Mouse (Mus musculus) right cerebral cortex, postnatal 4 days (tissue): ENCODE measurements around the gene Tectb.
"Not testable (repeated sequence)": the region's sequence is repeated elsewhere in the genome, so short reads cannot be mapped to it uniquely, and the experiment has no call there.

ENCODE experiments used
- DNase-seq: peaks from one replicate; pipeline ENCODE4 v3.0.0-alpha.2; 2022

The Tectb gene

DNA sequence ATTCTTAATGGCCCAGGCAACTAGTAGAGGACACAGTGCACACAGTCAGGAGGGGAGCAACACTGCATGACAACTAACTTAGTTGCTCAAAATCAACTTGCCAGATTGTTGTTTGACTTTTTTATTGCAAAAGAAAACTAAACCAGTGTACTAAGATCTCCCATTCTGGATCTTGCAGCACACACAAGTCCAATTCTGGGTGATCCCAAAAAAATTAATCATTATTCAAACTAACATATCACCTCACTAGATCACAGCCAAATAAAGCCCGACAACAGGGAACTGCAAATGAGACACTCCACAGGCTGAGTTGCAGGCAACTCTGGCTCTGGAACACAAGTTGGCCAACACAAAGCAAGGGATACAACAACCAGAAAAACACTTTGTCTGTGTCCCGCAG lies 13.8 kb upstream of the Tectb start:
- no peak for DNase-seq

DNA sequence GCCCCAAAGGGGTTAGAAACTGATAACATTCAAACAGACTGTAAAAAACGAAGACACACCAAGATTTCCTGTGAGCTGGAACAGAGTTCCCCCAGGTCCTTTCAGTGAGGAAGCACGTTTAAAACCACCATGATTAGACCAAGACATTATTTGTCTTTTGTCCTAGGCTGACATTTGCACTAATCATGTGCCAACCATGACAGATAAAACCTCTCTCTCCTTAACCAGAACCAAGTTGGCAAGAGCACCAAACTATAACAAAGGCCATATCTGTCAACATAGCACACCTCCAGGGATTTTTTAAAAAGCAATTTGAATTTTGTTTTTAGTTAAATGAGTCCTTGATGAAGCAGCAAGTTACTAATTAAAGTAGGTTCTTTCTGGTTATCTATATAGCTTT lies 12.8 kb upstream of the Tectb start:
- DNase-seq, result no peak

DNA sequence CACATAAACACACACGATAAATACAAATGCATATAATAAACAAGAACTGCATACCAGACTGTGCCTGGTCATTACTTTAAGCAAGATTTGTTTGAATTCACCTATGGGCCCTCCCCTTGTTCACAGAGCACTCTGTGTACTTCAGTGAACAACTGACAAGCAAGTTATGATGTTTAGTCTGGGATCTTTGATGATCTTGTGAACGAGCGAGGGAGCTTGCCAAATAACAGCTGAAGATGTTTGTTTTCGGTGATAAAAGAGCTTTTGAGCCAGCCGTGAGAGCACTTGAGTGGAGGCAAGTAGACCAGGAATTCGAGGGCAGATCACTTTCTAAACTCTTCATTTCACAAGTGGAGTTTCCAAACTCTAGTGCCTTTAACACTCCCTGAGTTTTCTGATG lies 12.2 kb upstream of the Tectb start:
- no peak for DNase-seq

DNA sequence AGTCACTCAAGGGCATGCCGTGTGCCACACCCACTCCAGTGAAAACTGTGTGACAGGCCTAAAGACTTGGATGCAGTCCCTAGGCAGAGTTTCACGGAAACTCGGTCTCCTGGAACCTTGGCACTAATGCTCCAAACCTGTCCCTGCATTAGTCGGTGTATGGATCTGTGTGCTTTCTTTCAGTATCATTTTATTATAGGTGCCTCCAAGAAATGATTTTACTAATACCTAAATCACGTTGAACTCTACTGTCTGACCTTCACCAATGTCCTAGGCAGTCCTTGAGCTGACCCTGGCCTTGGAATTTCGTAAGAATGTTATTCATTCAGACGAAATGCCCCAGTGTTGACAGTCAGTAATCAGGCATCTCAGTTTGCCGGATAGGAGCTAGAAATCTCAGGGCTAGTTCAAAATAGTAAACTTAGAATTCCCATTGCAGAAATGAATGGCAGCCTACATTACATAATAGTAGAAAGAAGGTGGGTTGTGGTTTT lies 11.2 kb upstream of the Tectb start:
- DNase-seq, result not testable (repeated sequence)

DNA sequence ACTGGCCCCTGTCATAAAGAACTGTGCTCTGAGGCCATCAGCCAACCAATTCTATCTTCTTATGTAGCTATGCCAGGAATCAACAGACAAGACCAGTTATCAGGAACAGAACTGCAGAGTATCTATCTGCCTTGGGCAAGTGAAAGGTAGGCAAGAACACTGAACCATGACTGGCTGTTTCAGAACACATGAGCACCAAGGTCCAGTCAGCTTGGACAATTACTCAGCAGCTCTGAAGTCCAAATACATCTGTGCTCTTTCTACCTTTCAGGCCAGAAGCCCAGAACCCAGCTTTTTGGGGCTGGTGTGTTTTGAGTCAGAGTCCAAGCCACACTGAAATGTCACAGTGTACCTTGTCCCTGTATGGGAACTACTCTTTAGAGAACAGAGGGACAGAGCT lies 10.1 kb upstream of the Tectb start:
- no peak for DNase-seq

DNA sequence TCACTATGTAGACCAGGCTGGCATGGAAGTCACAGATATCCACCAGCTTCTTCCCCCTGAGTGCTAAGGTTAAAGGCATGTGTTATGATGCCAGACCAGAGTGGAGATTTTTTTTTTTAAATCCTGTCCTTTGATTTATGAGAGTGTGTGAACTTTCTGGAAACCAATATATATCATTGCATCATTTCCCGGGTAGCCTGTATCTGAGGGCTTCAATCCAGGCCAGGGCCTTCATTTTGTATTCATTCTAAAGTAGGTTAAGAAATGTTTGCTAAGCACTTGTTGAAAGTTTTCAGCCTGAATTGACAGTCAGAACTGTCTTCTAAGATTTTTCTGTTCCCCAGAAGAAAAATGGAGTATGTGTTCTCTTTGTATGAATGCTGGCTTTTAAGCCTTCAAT lies 8.9 kb upstream of the Tectb start:
- DNase-seq, result no peak

DNA sequence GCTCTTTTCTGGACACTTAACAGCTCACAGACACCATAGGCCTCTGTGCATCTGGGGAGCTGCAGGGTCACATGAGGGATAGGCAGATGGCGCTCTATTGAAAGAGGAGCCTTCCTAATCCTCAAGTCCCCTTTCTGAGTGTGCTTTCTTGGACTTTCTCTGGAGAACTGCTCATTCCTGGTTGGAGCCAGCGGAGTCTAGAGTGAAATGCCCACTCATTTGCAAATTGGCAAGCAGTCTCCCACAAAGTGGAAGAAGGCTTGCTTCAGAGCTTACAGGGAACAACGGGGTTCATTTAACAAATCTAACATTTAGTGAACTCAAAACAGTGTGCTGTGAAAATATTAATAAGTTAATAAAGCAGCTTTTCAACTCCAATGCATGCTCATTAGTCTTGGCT lies 3.4 kb upstream of the Tectb start:
- DNase-seq, result no peak

DNA sequence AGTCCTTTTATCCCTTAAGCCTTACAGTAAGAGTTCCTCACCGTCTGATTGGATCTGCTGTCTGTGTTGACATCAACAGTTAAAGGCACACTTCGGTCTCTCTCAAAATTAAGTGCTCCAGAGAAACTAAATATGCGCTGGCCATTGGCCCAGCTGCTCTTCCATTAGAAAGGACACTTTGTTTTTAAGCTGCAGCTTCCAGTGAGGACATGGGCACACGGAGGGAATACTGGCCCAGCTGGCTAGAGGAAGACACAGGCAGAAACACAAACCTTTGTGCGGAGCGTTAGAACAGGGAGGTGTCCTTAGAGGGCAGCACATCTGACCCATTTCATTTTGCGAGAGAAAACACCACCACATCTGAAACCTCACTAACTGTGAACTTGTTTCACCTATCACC lies 3.9 kb downstream of the Tectb start:
- no peak for DNase-seq

DNA sequence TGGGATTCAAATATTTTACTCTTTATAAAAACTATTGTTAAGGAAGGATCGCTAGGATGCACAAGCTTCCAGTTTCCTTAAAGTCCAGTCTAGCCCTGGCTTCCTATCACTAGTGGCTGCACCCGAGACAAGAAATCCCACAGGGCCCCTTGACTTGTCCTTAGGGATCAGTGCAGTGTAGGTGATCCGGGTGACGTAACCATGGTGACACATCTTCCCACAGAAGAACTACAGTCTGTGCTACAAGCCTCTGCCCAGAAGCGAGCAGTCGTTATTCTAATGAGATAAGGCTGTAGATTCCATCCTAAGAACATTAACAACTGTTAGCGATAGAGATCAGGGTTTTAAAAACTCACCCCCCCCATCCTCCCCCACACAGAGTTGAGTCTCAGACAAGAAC lies 4.5 kb downstream of the Tectb start:
- DNase-seq, result no peak

DNA sequence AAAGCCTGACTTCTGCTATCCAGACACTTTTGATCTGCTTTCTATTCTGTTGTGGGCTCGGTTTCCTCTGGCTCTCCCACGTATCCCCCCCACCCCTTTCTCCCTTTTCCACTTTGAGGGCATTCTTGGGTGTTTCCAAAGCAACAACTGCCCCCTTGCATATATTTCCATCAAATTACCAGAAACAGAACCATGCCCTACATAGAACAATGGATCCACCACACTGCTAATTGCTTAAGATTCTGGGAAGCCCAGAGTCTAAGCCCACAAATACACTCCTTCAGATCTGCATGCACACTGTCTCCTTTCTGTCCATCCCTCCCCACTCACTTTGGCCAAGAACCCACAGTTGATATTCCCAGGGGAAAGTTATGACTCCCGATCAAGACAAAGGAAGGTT lies 5.1 kb downstream of the Tectb start:
- DNase-seq, result no peak

DNA sequence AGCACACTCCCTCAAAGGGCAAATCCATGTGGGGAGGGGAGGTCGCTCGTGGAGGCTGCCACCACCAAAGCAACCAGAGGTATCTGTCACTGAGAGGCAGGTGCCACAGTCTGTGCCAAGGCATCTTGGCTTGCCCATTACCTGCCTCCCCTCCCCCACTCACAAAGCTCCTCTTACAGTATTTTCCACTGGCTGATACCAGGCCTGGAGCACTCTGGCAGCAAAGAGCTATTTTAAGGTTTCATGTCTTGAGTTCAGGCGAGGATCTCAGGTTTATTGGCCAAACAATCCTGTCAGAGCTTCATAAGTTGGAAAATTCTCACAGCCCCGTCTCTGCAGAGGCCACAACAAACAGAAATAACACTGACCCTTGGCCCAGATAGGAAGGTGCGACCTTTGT lies 9.5 kb downstream of the Tectb start:
- no peak for DNase-seq

DNA sequence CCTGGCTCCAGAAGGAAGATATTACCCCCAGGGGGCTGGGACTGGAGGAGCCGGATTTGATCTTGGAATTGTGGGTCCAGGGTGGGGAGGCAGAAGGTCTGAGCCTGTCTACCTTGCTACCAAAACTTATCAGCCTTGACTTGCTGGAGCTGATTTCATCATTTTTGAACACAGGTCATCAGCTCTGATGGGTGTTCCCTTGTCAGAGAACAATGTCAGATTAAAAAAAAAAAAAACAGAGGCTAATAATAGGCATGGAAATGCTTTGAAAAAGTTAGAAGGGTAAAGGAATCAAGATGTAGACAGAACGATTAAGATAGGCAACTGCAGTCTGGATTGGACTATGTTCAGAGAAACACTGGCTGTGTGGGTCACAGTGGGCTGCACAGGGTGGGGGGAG lies 11.1 kb downstream of the Tectb start:
- DNase-seq, result no peak

DNA sequence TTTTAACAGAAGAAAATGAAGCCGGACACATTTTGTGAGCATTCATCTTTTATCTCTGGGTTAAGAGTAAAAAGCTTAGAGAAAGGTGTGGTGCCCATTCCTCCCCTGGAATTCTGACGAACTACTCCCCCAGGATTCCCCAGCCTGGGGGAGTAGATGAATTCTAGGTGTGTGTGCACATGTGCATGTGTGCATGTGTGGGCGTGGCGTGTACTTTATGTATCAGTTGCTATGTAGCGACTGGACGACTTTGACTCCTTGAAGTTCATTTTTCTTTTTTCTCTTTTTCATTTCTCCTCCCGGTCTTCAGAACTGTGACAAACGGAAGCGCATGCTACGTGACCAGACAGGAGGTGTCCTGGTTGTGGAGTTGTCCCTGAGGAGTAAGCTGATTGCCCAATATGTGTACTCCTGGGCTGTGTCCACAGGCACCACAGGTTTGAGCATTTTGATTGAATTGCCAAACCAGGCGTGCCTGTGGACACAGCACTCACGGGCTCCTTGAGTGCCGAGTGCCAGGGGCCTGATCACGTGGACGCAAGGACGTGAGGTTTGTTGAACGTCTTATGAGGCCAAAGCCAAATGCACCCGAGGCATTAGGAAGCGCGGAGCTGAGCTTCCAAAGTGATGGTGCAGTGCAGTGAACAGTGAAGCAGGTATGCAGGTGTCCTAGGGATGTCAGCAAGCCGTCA lies 11.9 kb downstream of the Tectb start:
- no peak for DNase-seq

DNA sequence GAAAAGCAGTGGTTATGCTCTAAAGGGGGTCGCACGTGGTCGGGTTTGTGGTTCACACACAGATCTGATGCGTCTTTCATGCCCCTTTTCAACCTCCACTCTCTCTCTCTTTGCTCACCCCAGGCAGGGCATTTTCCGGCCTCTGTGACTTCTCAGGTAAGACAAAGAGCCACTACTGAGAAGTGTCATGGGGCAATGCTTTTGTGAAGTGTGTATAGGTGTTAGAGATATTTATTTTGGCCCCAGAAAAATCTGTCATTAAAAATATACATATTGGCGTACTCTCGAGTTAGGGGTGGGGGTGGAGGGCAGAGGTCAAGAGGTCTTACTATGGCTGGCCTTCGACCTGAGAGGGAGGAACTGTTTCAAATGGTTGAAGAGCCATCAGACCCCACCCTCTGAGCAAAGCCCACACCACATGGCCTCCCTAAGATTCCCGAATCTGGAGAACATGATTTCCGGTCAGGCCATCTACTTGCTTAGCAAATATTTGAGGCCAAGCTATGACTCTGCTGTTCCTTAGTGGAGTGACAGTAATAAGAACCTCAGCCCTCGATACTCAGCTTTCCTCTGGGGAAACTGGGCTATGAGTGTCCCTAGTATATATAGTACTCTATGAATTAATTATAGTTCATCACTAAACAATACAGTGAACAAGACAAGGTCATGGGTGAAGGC lies 13.3 kb downstream of the Tectb start:
- DNase-seq, result no peak

DNA sequence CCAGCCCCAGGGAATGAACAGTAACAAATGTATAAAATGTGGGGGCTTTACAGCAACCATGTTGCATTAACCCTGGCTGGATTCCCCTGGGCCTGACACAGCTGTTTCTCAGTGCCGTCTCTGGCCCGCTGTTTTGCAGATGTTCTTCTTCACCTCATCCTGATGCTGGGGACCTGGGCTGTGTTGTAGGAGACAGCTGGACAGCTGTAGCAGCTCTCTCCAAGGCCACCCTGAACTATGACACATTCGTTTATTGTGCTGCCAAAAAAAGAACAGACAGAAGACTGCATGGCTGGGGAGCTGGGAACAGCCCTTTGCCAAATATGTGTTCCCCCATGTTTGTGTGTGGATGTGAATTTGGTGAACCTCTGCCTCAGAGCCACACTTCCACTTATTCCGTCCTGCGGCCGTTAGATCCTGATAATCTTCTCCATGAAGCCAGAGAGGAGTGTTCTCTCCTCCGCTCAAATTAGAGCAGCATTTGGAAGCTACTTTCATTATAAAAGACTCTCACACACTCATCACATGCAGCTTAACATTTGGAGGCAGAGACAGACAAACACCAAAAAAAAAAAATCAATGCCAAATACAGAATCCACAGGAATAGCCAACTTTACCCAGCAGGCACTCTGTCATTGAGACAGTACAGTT lies 14.1 kb downstream of the Tectb start:
- no peak for DNase-seq

DNA sequence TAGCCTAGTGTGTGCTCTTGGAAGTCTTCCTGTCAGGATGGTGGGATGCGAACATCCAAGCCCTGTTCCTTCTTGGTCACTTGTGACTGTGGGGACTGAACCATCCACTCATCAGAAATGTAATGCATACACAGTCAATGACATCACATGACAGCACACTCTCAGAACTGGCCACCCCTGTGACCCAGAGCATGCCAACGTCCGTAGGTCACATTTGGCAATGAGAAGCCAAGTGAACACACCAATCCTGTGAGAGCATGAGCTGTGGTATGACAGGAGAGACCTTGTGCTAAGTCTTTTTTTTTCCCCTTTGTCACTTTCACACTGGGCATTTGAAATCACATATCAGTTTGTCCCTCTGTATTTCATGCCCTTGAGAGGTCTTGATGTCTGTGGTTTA lies 15.0 kb downstream of the Tectb start:
- no peak for DNase-seq

DNA sequence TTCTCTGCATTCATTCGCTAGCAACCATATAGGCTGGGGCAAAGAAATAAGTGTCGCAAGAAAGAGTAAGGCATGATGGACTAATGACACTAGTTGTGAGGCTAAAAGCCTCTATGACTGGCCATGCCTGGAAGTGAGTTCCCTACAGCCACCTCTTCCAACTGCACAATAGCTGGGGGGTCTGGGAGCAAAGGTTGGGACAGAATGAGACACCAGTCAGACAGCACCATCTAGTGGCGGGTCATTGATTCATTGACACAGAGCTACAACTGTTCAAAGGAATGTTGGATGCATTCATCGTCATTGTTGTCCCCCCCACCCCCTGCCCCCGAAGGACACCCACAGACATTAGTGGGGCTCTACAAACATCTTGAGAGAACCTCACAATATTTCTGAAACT lies 17.8 kb downstream of the Tectb start:
- DNase-seq, result peak; percentile 61

DNA sequence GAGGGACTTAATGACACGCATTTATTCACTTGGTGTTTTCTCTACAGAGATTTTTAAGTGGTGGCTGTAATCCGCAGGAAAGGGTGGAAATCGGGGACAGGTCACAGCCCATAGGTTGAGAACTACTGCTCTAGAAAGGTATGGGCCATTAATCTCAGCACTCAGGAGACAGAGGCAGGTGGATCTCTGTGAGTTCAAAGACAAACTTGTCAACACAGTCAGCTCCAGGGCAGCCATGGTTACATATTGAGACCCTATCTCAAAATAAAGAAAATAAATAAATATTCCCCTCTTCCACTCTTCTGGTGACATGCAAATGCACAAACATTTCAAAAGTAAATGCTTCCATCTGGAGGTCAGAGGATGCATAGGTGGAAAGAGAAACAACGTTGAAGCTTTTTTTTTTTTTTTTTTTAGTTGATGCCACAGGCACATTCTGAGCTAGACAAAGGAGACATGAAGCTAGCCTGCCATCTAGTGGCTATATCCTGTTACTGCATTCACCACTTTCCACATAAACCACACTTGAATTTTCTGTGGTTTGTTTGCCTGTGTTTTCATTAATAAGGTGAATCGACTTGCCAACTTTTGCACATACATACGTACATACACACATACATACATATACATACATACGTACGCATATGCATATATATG lies 26.1 kb downstream of the Tectb start:
- peak; percentile 29 for DNase-seq

DNA sequence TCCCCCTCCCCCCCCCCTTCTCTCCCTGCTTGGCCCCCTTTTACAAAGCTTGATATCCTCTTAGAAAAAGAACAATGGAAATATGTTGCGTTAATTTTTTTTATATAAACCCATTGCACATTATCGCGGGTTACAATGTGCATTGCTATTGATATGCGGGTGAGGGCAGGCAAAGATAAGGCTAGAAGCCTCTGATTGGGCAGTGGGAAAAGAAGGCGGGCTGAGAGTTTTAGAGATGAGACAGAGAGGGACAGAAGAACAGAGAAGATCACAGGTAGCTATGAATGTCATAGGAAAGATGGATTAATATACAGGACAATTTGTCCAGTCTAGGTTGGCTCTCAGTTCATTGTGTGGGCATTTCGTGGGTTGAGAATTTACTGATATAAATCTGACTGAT lies 26.7 kb downstream of the Tectb start:
- no peak for DNase-seq

DNA sequence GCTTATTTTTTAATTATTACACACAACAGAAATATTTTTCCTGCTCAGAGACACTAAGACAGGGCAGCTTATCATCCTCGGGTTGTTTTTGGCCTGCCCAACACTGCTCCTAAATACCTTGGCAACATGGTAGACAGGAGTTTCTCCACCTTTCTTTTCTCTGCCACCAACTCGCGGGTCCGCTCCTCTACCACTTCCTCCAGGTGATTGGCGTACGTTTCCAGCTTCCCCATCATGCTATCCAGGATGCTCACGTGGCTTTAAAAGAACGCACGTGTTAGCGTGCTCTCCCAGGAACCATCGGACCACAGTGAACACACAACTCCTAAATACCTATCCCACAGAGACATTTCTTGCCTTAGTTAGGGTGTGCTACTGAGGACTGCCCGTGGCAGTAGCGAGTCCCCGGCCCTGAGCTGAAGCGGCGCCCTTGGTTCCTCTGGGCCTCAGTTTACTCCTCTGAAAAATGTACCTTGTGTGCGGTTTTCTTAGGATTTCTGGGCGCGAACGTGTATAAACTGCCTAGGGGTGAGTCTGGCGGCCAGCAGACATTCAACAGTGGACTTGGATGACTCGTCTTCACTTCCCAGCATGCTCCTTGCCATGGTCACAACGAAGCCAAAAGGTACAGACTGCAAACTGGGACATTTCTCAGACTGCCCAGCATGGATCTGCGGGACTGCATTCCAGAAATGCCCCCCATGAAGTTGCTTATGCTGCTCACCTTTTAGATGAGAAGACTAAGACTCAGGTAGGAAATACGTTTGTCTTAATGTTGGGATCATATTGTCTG lies 27.4 kb downstream of the Tectb start:
- DNase-seq, result no peak

DNA sequence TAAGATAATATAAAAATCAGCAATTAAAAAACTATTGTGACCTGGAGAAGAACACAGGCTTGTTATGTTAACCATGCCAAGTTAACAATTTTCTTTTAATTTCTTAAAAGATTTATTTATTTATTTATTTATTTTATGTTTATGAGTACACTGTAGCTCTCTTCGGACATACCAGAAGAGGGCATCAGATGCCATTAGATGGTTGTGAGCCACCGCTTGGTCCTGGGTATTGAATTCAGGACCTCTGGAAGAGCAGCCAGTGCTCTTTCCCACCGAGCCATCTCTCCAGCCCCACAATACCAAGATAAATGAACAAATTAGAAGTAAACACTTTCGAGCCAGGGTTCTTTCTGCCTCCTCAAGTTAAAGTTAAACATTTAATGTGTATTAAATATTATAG lies 28.1 kb downstream of the Tectb start:
- DNase-seq, result no peak

DNA sequence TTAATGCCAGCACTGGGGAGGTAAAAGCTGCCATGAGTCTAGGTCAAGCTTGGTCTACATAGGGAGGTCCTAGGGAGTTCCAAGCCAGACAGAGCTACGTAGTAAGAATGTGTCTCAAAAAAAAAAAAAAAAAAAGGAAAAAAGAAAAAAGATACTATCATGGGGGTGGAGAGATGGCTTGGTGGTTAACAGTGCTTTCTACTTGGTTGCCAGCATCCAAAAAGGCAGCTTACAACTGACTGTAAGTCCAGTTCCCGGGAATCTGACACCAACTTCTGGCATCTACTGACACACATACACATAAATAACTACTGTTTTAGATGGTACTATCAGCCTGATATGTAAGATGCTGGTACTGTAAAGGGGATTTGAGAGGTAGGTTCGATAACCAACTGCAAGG lies 28.6 kb downstream of the Tectb start:
- no peak for DNase-seq

DNA sequence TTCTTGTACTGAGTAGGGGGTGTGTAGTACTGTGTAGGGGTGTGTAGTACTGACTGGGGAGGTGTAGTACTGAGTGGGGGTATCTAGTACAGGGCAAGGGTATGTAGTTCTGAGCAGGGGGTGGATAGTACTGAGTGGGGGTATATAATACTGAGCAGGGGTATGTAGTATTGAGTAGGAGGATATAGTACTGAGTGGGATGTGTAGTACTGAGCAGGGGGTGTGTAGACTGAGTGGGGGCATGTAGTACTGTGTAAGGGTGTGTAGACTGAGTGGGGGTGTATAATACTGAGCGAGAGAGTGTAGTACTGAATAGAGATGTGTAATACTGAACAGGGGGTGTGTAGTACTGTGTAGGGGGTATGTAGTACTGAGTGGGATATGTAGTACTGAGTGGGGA lies 31.2 kb downstream of the Tectb start:
- no peak for DNase-seq
